Mouse (Mus musculus): ENCODE results near the gene Shbg. TPM values are rescaled to one million over a fixed set of nuclear protein-coding genes. Genes with fewer than 3 reads are reported as not detected.

Gene Shbg
- total RNA-seq (2015; ENCODE audit: low replicate concordance) (not detected in 2 replicates), total RNA-seq (2017; ENCODE audit: low replicate concordance) (0.51 TPM in 1 of 2 replicates, not detected in the other)

- ATAC-seq (replicated peaks; ENCODE audit: low FRiP score, poor library complexity, severe bottlenecking) = no peak
These were observed at the start of gene Shbg for GRCm38 (mm10) chr11:69617805-69618204. Shbg (minus strand) TSS chr11:69617905.

- no peak for ATAC-seq (replicated peaks; ENCODE audit: low FRiP score, poor library complexity, severe bottlenecking)
These were observed 48.9 kb upstream of the Shbg start for GRCm38 (mm10) chr11:69666665-69667005.

- ATAC-seq (replicated peaks; ENCODE audit: low FRiP score, poor library complexity, severe bottlenecking) = no peak
These were observed 48.4 kb upstream of the Shbg start, which contains the start of gene Cd68 for GRCm38 (mm10) chr11:69665961-69666664. Cd68 (minus strand) TSS chr11:69666153.

GRCm38 (mm10) chr11:69665457-69665960, 47.8 kb upstream of the Shbg start:
- ATAC-seq (replicated peaks; ENCODE audit: low FRiP score, poor library complexity, severe bottlenecking) = no peak

- no peak for ATAC-seq (replicated peaks; ENCODE audit: low FRiP score, poor library complexity, severe bottlenecking)
These were observed 47.1 kb upstream of the Shbg start for GRCm38 (mm10) chr11:69664841-69665240.

GRCm38 (mm10) chr11:69663795-69664194, 46.1 kb upstream of the Shbg start:
- ATAC-seq (replicated peaks; ENCODE audit: low FRiP score, poor library complexity, severe bottlenecking) = no peak

GRCm38 (mm10) chr11:69662967-69663671, 45.4 kb upstream of the Shbg start:
- no peak for ATAC-seq (replicated peaks; ENCODE audit: low FRiP score, poor library complexity, severe bottlenecking)

- ATAC-seq (replicated peaks; ENCODE audit: low FRiP score, poor library complexity, severe bottlenecking) = peak; percentile 93
These were observed 44.7 kb upstream of the Shbg start, which contains the start of gene Mpdu1 for GRCm38 (mm10) chr11:69662213-69662966. Mpdu1 (minus strand) TSS chr11:69662642.

- ATAC-seq (replicated peaks; ENCODE audit: low FRiP score, poor library complexity, severe bottlenecking) = no peak
These were observed 43.6 kb upstream of the Shbg start for GRCm38 (mm10) chr11:69661221-69661881.

GRCm38 (mm10) chr11:69657462-69657881, 39.8 kb upstream of the Shbg start:
- ATAC-seq (replicated peaks; ENCODE audit: low FRiP score, poor library complexity, severe bottlenecking) = peak; percentile 10

GRCm38 (mm10) chr11:69656617-69657461, 39.1 kb upstream of the Shbg start:
- ATAC-seq (replicated peaks; ENCODE audit: low FRiP score, poor library complexity, severe bottlenecking) = peak; percentile 61

GRCm38 (mm10) chr11:69656065-69656455, 38.4 kb upstream of the Shbg start:
- no peak for ATAC-seq (replicated peaks; ENCODE audit: low FRiP score, poor library complexity, severe bottlenecking)

GRCm38 (mm10) chr11:69655264-69656064, 37.8 kb upstream of the Shbg start, which contains the start of gene Sox15:
Sox15 (plus strand) TSS chr11:69655314.
- peak; percentile 55 for ATAC-seq (replicated peaks; ENCODE audit: low FRiP score, poor library complexity, severe bottlenecking)

- ATAC-seq (replicated peaks; ENCODE audit: low FRiP score, poor library complexity, severe bottlenecking) = no peak
These were observed 37.1 kb upstream of the Shbg start for GRCm38 (mm10) chr11:69654760-69655159.

- no peak for ATAC-seq (replicated peaks; ENCODE audit: low FRiP score, poor library complexity, severe bottlenecking)
These were observed 35.7 kb upstream of the Shbg start for GRCm38 (mm10) chr11:69653399-69653798.

GRCm38 (mm10) chr11:69645860-69646259, 28.2 kb upstream of the Shbg start:
- no peak for ATAC-seq (replicated peaks; ENCODE audit: low FRiP score, poor library complexity, severe bottlenecking)

- ATAC-seq (replicated peaks; ENCODE audit: low FRiP score, poor library complexity, severe bottlenecking) = no peak
These were observed 17.8 kb upstream of the Shbg start for GRCm38 (mm10) chr11:69635471-69635870.
